8 mouse cellular contexts compared by ENCODE assay signal in genomic region chr6:52316413-52317184, GRCm38 (mm10). TPM values are rescaled to one million over a fixed set of nuclear protein-coding genes. Genes with fewer than 3 reads are reported as not detected.
DNase-seq lines count a peak whose midpoint lies in the region; ATAC-seq and TF ChIP-seq lines count a peak whose summit lies in the region.

No protein-coding gene starts in this region.

- H3K27me3 ChIP-seq in heart, adult 2 months (ENCODE audit: control insufficient read depth, insufficient read depth, low read length): peaks cover 49% of the 10 kb centered on the region
- H3K27me3 ChIP-seq in ES-Bruce4 (ENCODE audit: control insufficient read depth, insufficient read depth, low read length, poor library complexity, severe bottlenecking): peaks cover 40% of the 10 kb centered on the region
- peaks cover 70% of the 10 kb centered on the region for H3K27me3 ChIP-seq in forebrain, embryonic 16.5 days (replicated peaks; ENCODE audit: control insufficient read depth, insufficient read depth, low read length)
- peaks cover 98% of the 10 kb centered on the region for H3K27me3 ChIP-seq in liver, postnatal 0 days (ENCODE audit: insufficient read depth, low read length)

- TF ChIP-seq CTCF in heart, adult 2 months (IDR thresholded peaks at IDR 0.05): no peak
- no peak for TF ChIP-seq CTCF in ES-Bruce4 (IDR thresholded peaks at IDR 0.05; ENCODE audit: low read depth, low read length)
- TF ChIP-seq CTCF in liver, postnatal 0 days (IDR thresholded peaks at IDR 0.05; ENCODE audit: low read depth): no peak

- TF ChIP-seq EP300 in heart, adult 2 months (IDR thresholded peaks at IDR 0.05; ENCODE audit: insufficient read depth, low read depth, low read length): no peak
- no peak for TF ChIP-seq EP300 in ES-Bruce4 (IDR thresholded peaks at IDR 0.05; ENCODE audit: insufficient read depth, low read depth, low read length)
- no peak for TF ChIP-seq EP300 in liver, postnatal 0 days (IDR thresholded peaks at IDR 0.05; ENCODE audit: low read depth)

- peak overlapping the region; percentile 18; the same call in 1 of the 2 replicates for H3K9ac ChIP-seq in heart, adult 2 months (ENCODE audit: low read depth, low read length)
- H3K9ac ChIP-seq in ES-Bruce4 (ENCODE audit: low read depth, poor library complexity, severe bottlenecking): peak overlapping the region; percentile 47
- no peak overlapping the region for H3K9ac ChIP-seq in forebrain, embryonic 16.5 days (replicated peaks; ENCODE audit: low read depth, low read length)
- no peak overlapping the region for H3K9ac ChIP-seq in liver, postnatal 0 days (replicated peaks)

- H3K4me2 ChIP-seq in forebrain, embryonic 16.5 days (ENCODE audit: low read length): peak overlapping the region; percentile 8; the same call in 1 of the 2 replicates
- H3K4me2 ChIP-seq in liver, postnatal 0 days (ENCODE audit: low read depth, low read length): no peak overlapping the region

- WGBS in heart, adult 2 months: 7% methylated on average over 81 of the region's 81 CpGs
- under 1% methylated on average over 79 of the region's 81 CpGs for WGBS in forebrain, embryonic 16.5 days
- 6% methylated on average over 78 of the region's 81 CpGs for WGBS in liver, postnatal 0 days (ENCODE audit: insufficient replicate concordance)

- ATAC-seq in forebrain, embryonic 16.5 days: no peak
- no peak for ATAC-seq in liver, postnatal 0 days

- intact Hi-C loops in heart, adult 2 months (cut with DNase I): no loop called here
- intact Hi-C loops in heart, postnatal 25 days (cut with DNase I): loop anchor here (10.0 kb wide), 1 partner anchor 52 kb away; the partner anchor contains the start of gene Hoxa13

- no peaks in the 10 kb centered on the region for H3K79me2 ChIP-seq in heart, adult 2 months (replicated peaks; ENCODE audit: control insufficient read depth, insufficient read depth, low read length)

- TF ChIP-seq POLR2A in heart, adult 2 months (IDR thresholded peaks at IDR 0.05; ENCODE audit: insufficient read depth, low read depth, low read length): no peak
- no peak for TF ChIP-seq POLR2A in ES-Bruce4 (IDR thresholded peaks at IDR 0.05; ENCODE audit: insufficient read depth, low read length)

- H3K36me3 ChIP-seq in heart, adult 2 months (ENCODE audit: control insufficient read depth, insufficient read depth, low read length): no peaks in the 10 kb centered on the region
- no peaks in the 10 kb centered on the region for H3K36me3 ChIP-seq in ES-Bruce4 (ENCODE audit: control insufficient read depth, insufficient read depth, low read length, poor library complexity, severe bottlenecking)
- no peaks in the 10 kb centered on the region for H3K36me3 ChIP-seq in forebrain, embryonic 16.5 days (ENCODE audit: control insufficient read depth, insufficient read depth)
- H3K36me3 ChIP-seq in liver, postnatal 0 days (replicated peaks; ENCODE audit: insufficient read depth, low read length): no peaks in the 10 kb centered on the region

- H3K4me1 ChIP-seq in heart, adult 2 months (ENCODE audit: control insufficient read depth, insufficient read depth, low read length): no peaks in the 10 kb centered on the region
- no peaks in the 10 kb centered on the region for H3K4me1 ChIP-seq in ES-Bruce4 (ENCODE audit: control insufficient read depth, insufficient read depth, low read length)
- H3K4me1 ChIP-seq in forebrain, embryonic 16.5 days (replicated peaks; ENCODE audit: control insufficient read depth, insufficient read depth, low read length): peaks cover 12% of the 10 kb centered on the region
- no peaks in the 10 kb centered on the region; the same call in 1 of the 2 replicates for H3K4me1 ChIP-seq in liver, postnatal 0 days (ENCODE audit: insufficient read depth)

- no peak overlapping the region for H3K27ac ChIP-seq in heart, adult 2 months
- no peak overlapping the region for H3K27ac ChIP-seq in ES-Bruce4 (ENCODE audit: insufficient read depth, low read length)
- H3K27ac ChIP-seq in forebrain, embryonic 16.5 days (ENCODE audit: low read length): no peak overlapping the region
- no peak overlapping the region for H3K27ac ChIP-seq in liver, postnatal 0 days (ENCODE audit: low read depth)

- H3K9me3 ChIP-seq in ES-Bruce4 (replicated peaks; ENCODE audit: control insufficient read depth, insufficient read depth, low read length, poor library complexity, severe bottlenecking): no peaks in the 10 kb centered on the region
- no peaks in the 10 kb centered on the region for H3K9me3 ChIP-seq in forebrain, embryonic 16.5 days (ENCODE audit: control insufficient read depth, low read length)
- no peaks in the 10 kb centered on the region for H3K9me3 ChIP-seq in liver, postnatal 0 days (ENCODE audit: low read length)

- H3K4me3 ChIP-seq in heart, adult 2 months: no peak overlapping the region
- H3K4me3 ChIP-seq in ES-Bruce4 (ENCODE audit: low read depth, low read length): peak overlapping the region; percentile 57
- peak overlapping the region; percentile 11; the same call in 1 of the 2 replicates for H3K4me3 ChIP-seq in forebrain, embryonic 16.5 days (replicated peaks; ENCODE audit: low read length)
- no peak overlapping the region; the same call in 1 of the 2 replicates for H3K4me3 ChIP-seq in liver, postnatal 0 days (ENCODE audit: low read depth, low read length)

- peak in 1 of 2 experiments; percentile 25 for DNase-seq in heart, adult 2 months
- DNase-seq in heart, postnatal 25 days (ENCODE audit: low spot score): no peak
- peak; percentile 19 for DNase-seq in liver, postnatal 0 days
- DNase-seq in frontal cortex, postnatal 14 days (ENCODE audit: low spot score in 2 of 2): no peak
- DNase-seq in right cerebral cortex, postnatal 25 days: no peak
- no peak for DNase-seq in frontal cortex, postnatal 25 days (ENCODE audit: low spot score in 2 of 2)

RNA-seq across cellular contexts. Expression of gene Evx1, which starts 3.3 kb away (rescaled TPM):
- total RNA-seq in heart, adult 2 months (2021): not detected
- not detected in 2 replicates for polyA plus RNA-seq in heart, adult 2 months (2012; rRNA removed)
- total RNA-seq in heart, postnatal 25 days (2021): not detected
- polyA plus RNA-seq in ES-Bruce4 (2011; ENCODE audit: insufficient read depth, insufficient read length, low read depth, missing spikeins): 0.63 and 0.68 TPM in 2 replicates
- 0.19 TPM in 1 of 2 replicates, not detected in the other for polyA plus RNA-seq in forebrain, embryonic 16.5 days (2015; fragmentation: Nextera tagmentation; extraction: Ambion mirVana)
- not detected in 2 replicates for polyA plus RNA-seq in liver, postnatal 0 days (2015; fragmentation: Nextera tagmentation; extraction: Ambion mirVana)

RNA-seq across cellular contexts. Expression of gene Hoxa13, which starts 55.9 kb away (rescaled TPM):
- not detected for total RNA-seq in heart, adult 2 months (2021)
- not detected in 2 replicates for polyA plus RNA-seq in heart, adult 2 months (2012; rRNA removed)
- not detected for total RNA-seq in heart, postnatal 25 days (2021)
- polyA plus RNA-seq in ES-Bruce4 (2011; ENCODE audit: insufficient read depth, insufficient read length, low read depth, missing spikeins): 0.25 TPM in 1 of 2 replicates, not detected in the other
- polyA plus RNA-seq in forebrain, embryonic 16.5 days (2015; fragmentation: Nextera tagmentation; extraction: Ambion mirVana): not detected in 2 replicates
- not detected in 2 replicates for polyA plus RNA-seq in liver, postnatal 0 days (2015; fragmentation: Nextera tagmentation; extraction: Ambion mirVana)

Comparison
In these comparisons a context has a peak if more than half of its experiments do, and no peak if none do; other contexts are left out.
1. H3K4me3 ChIP-seq: peak in ES-Bruce4 (single experiment) and forebrain, embryonic 16.5 days (single experiment); none in heart, adult 2 months (single experiment) and liver, postnatal 0 days (single experiment).
2. H3K9ac ChIP-seq: peak in heart, adult 2 months (single experiment) and ES-Bruce4 (single experiment); none in forebrain, embryonic 16.5 days (single experiment) and liver, postnatal 0 days (single experiment).